Mouse (Mus musculus): Measurements from ENCODE around the gene Kl.

DNA sequence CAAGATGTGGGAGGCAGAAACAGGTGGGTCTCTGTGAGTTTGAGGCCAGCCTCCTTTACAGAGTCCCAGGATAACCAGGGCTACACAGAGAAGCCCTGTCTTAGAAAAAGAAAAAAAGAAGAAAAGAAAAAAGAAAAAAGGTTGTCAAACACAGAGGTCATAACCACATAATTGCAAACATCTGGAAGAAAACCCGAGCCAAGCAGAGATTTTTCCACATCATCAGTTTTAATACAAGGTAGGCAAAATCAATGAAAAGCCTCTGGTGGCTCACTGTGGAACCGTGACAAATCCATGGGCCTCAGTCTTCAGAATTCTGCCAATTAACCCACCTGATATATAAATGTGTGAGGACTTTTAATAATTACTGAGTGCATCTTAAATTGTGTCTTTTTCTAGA, 14.9 kb upstream of the Kl start:
- TF ChIP-seq CTCF (IDR thresholded peaks at IDR 0.05; ENCODE audit: control insufficient read depth, insufficient read depth, low read length), result no peak
- no peak for TF ChIP-seq POLR2A (IDR thresholded peaks at IDR 0.05; ENCODE audit: borderline replicate concordance, control insufficient read depth, low read depth, low read length)
